Mouse (Mus musculus) ES-E14 (cell line): Measurements from ENCODE around the gene S100a16. TPM values are rescaled to one million over a fixed set of nuclear protein-coding genes. Genes with fewer than 3 reads are reported as not detected.

Experiments used
- DNase-seq: peaks from one replicate; pipeline ENCODE4 v3.0.0-alpha.2; 2013; ENCODE audit warnings: low read depth, low spot score
- H3K27ac ChIP-seq: 2 replicates; pipeline ENCODE4 v1.5.1; 2012; ENCODE audit warnings: low read depth, mild to moderate bottlenecking, low read length, moderate library complexity, mixed read lengths; ENCODE audit not compliant: poor library complexity, insufficient read depth, severe bottlenecking
- H3K36me3 ChIP-seq: 2 replicates; pipeline ENCODE4 v1.6.1; 2012; ENCODE audit warnings: mild to moderate bottlenecking, low read length, moderate library complexity, mixed read lengths; ENCODE audit not compliant: control insufficient read depth, poor library complexity, insufficient read depth, severe bottlenecking
- H3K4me1 ChIP-seq, 2 experiments: fragments of 150-350 bp in 1 of 2; sonication (generic) in 1 of 2; 2 replicates each; pipeline ENCODE4 v1.6.1; 2012; ENCODE audit warnings: low read length in 2 of 2, mild to moderate bottlenecking in 1 of 2, mixed read lengths in 1 of 2; ENCODE audit not compliant: control insufficient read depth in 2 of 2, insufficient read depth in 2 of 2, poor library complexity in 1 of 2
- H3K4me3 ChIP-seq, 2 experiments: fragments of 150-350 bp in 1 of 2; sonication (generic) in 1 of 2; 2 replicates each; pipeline ENCODE4 v1.5.1; 2012; ENCODE audit warnings: low read length in 2 of 2, low read depth in 1 of 2, mild to moderate bottlenecking in 1 of 2, mixed read lengths in 1 of 2; ENCODE audit not compliant: insufficient read depth in 1 of 2, poor library complexity in 1 of 2, severe bottlenecking in 1 of 2
- H3K9ac ChIP-seq: 2 replicates; pipeline ENCODE4 v1.6.1; 2012; ENCODE audit warnings: low read depth, mild to moderate bottlenecking, low read length, mixed read lengths; ENCODE audit not compliant: poor library complexity, insufficient read depth, severe bottlenecking
- H3K9me3 ChIP-seq: fragments of 150-350 bp; sonication (generic); 2 replicates; pipeline ENCODE4 v1.6.1; 2012; ENCODE audit warnings: low read depth, mild to moderate bottlenecking, low read length; ENCODE audit not compliant: control insufficient read depth, insufficient read depth
- CHD2 ChIP-seq: IDR thresholded peaks from 2 replicates; pipeline ENCODE4 v1.6.1; 2014; ENCODE audit warnings: mild to moderate bottlenecking, low read depth, low read length, inconsistent platforms
- HCFC1 ChIP-seq: IDR thresholded peaks from 2 replicates; pipeline ENCODE4 v1.6.1; 2012; ENCODE audit warnings: low read length, inconsistent platforms, borderline replicate concordance; ENCODE audit not compliant: insufficient read depth
- MAFK ChIP-seq: IDR thresholded peaks from 2 replicates; pipeline ENCODE4 v1.6.1; 2014; ENCODE audit warnings: mild to moderate bottlenecking, low read depth, low read length, inconsistent platforms; ENCODE audit not compliant: insufficient read depth
- ZC3H11A ChIP-seq: IDR thresholded peaks from 2 replicates; pipeline ENCODE4 v1.6.1; 2012; ENCODE audit warnings: low read depth, mild to moderate bottlenecking, inconsistent platforms, low read length, borderline replicate concordance
- ZNF384 ChIP-seq: IDR thresholded peaks from 2 replicates; pipeline ENCODE4 v1.6.1; 2012; ENCODE audit warnings: low read depth, low read length, inconsistent platforms
- in situ Hi-C, 2 experiments: fragments of 600-800 bp; cut with MboI; formaldehyde crosslinking; loops; one replicate each; pipeline ENCODE4 v1.15.1; 2025; ENCODE audit warnings: low sequenced_read_pairs in 2 of 2, inconsistent platforms in 1 of 2; ENCODE audit not compliant: unreplicated experiment in 2 of 2
- total RNA-seq: library from RNA; depleted of rRNA; stranded (reverse); fragments of 300-350 nt; gene quantifications from 2 replicates; pipeline ENCODE4 v1.2.3, GENCODE M21; 2012

S100a16 gene
- total RNA-seq, 1 experiment = 3.2 TPM

GRCm38 (mm10) chr3:90537905-90538296, 847 bp downstream of the S100a16 start:
- no peak for DNase-seq
- in situ Hi-C loops = no loop called here
- Histone ChIP-seq H3K9ac (no peak overlapping the region), H3K4me3 (no peak overlapping the region), H3K4me1 (peaks cover 2 to 8% of the 10 kb centered on the region in 2 experiments; a peak in 2 of 4 replicates), H3K36me3 (no peaks in the 10 kb centered on the region), H3K27ac (no peak overlapping the region), H3K9me3 (no peaks in the 10 kb centered on the region)
- TF ChIP-seq MAFK = no peak
- TF ChIP-seq ZC3H11A = no peak
- TF ChIP-seq HCFC1 = no peak
- no peak for TF ChIP-seq CHD2
- TF ChIP-seq ZNF384 = no peak

- in situ Hi-C loops = no loop called here
- H3K9ac ChIP-seq = no peak overlapping the region
Measured at GRCm38 (mm10) chr3:90540904-90541303, 3.9 kb downstream of the S100a16 start.

DNA sequence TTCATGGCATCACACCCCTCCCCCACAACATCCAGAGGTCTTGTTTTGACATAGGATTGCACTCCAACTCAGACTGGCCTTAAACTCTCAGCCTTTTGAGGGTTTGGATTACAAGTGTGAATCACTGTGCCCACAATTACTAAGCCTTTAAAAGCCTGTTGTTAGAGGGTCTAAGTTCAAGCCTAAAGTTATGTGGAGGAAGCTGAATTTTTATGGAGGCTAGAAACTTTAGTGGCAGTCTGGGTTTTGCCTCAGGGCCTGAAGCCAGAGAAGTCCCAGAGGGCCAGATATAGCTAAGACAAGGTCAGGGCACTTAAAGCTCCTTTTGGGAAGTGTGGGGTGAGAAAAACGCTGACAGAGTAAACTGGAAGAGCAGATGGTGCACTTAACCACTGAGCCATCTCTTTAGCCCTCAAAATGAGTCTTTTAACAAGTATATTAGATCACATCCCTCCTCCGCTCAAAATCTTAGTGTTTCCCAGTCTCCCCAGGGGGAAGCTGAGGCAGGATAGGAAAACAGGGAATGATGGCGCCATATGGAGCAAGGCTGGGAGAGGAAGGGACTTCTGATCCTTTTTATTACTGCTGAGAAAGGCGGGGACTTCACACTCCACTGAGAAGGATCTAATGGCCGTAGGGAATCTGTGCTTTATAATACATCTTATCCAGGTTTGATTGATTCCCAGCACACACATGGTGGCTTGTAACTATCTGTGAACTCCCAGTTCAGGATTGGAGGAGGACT, 12.8 kb downstream of the S100a16 start:
- in situ Hi-C loops = no loop called here
- Histone ChIP-seq H3K4me1 (0 out of 4 replicates have a peak, but pooled peaks cover 0 to 1% of the 10 kb centered on the region in 2 experiments), H3K27ac (no peak overlapping the region), H3K4me3 (no peak overlapping the region), H3K36me3 (no peaks in the 10 kb centered on the region), H3K9ac (no peak overlapping the region), H3K9me3 (no peaks in the 10 kb centered on the region)
- DNase-seq = no peak
- TF ChIP-seq ZC3H11A = no peak
- TF ChIP-seq HCFC1 = no peak
- TF ChIP-seq MAFK = no peak
- TF ChIP-seq ZNF384 = no peak
- no peak for TF ChIP-seq CHD2

More at GRCm38 (mm10) chr3:90540904-90541303, 3.9 kb downstream of the S100a16 start:
- no peak overlapping the region for H3K27ac ChIP-seq
- no peak for TF ChIP-seq CHD2
- no peak for TF ChIP-seq HCFC1
- no peak for TF ChIP-seq ZNF384
- no peak for TF ChIP-seq ZC3H11A
- no peak for TF ChIP-seq MAFK
- no peak overlapping the region; a peak in 1 of 4 replicates for H3K4me3 ChIP-seq
- no peaks in the 10 kb centered on the region for H3K36me3 ChIP-seq
- no peak for DNase-seq
- H3K9me3 ChIP-seq = no peaks in the 10 kb centered on the region
- H3K4me1 ChIP-seq = peaks cover 2 to 8% of the 10 kb centered on the region in 2 experiments; a peak in 2 of 4 replicates

DNA sequence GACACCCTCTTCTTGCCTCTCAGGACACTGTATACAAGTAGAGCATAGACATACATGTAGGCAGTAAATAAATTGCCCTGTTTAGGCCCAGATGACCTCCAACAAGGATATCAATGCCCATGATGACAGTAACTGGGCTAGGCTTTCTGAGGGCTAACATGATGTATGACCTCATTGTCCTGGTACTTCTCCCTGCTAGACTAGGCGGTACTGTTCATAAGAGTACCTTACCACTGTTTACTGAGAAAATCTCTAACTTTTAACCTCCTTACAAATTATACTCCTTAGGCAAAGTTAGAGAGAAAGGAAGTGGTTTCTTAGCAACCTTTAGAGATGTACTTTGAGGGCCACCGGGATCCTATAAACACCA, 13.4 kb downstream of the S100a16 start:
- DNase-seq = no peak
- H3K4me3 ChIP-seq = no peak overlapping the region
- in situ Hi-C loops = no loop called here
- H3K27ac ChIP-seq = no peak overlapping the region
- H3K9me3 ChIP-seq = no peaks in the 10 kb centered on the region
- 0 out of 4 replicates have a peak, but pooled peaks cover 0 to 1% of the 10 kb centered on the region in 2 experiments for H3K4me1 ChIP-seq
- H3K36me3 ChIP-seq = no peaks in the 10 kb centered on the region
- H3K9ac ChIP-seq = no peak overlapping the region
- no peak for TF ChIP-seq CHD2
- no peak for TF ChIP-seq ZC3H11A
- TF ChIP-seq HCFC1 = no peak
- no peak for TF ChIP-seq ZNF384
- no peak for TF ChIP-seq MAFK
